Mouse (Mus musculus) liver, embryonic 14.5 days (tissue): ENCODE results near the gene Fam71b.

ENCODE experiments used
- CTCF ChIP-seq: IDR thresholded peaks from 2 replicates; pipeline ENCODE4 v1.5.1; 2016; ENCODE audit warnings: antibody characterized with exemption, low read depth, control low read depth
- EP300 ChIP-seq: IDR thresholded peaks from 2 replicates; pipeline ENCODE4 v1.6.1; 2016; ENCODE audit warnings: antibody characterized with exemption, low read depth

- TF ChIP-seq EP300 (no peak), CTCF (no peak)
These were observed 2.6 kb downstream of the Fam71b start for GRCm38 (mm10) chr11:46398933-46399383.
